Mouse (Mus musculus): ENCODE data around the gene Hoxd12. TPM values are rescaled to one million over a fixed set of nuclear protein-coding genes. Genes with fewer than 3 reads are reported as not detected.

Hoxd12 gene
- polyA plus RNA-seq, 1 experiment from 2014 or later: not detected

- no peak overlapping the region for H3K4me3 ChIP-seq
- H3K27me3 ChIP-seq: peaks cover 99% of the 10 kb centered on the region
- no peak for ATAC-seq (ENCODE audit: low FRiP score, low read depth)
- 2% methylated on average over 17 of the region's 17 CpGs for WGBS
- no peak overlapping the region for H3K27ac ChIP-seq (replicated peaks)
- no peak overlapping the region for H3K4me2 ChIP-seq (replicated peaks)
- H3K9ac ChIP-seq (replicated peaks): no peak overlapping the region
- no peaks in the 10 kb centered on the region for H3K9me3 ChIP-seq
- H3K36me3 ChIP-seq: no peaks in the 10 kb centered on the region
- 0 out of 2 replicates have a peak, but pooled peaks cover 5% of the 10 kb centered on the region for H3K4me1 ChIP-seq
Observed at GRCm38 (mm10) chr2:74725171-74725570, 50.4 kb downstream of the Hoxd12 start.

GRCm38 (mm10) chr2:74726551-74726950, 51.7 kb downstream of the Hoxd12 start, which contains the start of gene Gm28230:
TSS of gene Gm28230 (plus strand) at chr2:74726728.
- H3K4me2 ChIP-seq (replicated peaks): peak within 1 kb of the TSS; percentile 14; the same call in 1 of the 2 replicates
- no peak within 1 kb of the TSS for H3K27ac ChIP-seq (replicated peaks)
- 0 out of 2 replicates have a peak, but pooled peaks cover 5% of the 10 kb centered on the region for H3K4me1 ChIP-seq
- WGBS: 2% methylated on average over 5 of the region's 5 CpGs
- H3K27me3 ChIP-seq: peaks cover 99% of the 10 kb centered on the region
- H3K36me3 ChIP-seq: no peaks in the 10 kb centered on the region
- ATAC-seq (ENCODE audit: low FRiP score, low read depth): no peak
- H3K9ac ChIP-seq (replicated peaks): no peak within 1 kb of the TSS
- H3K4me3 ChIP-seq: peak within 1 kb of the TSS; percentile 14; the same call in 1 of the 2 replicates
- no peaks in the 10 kb centered on the region for H3K9me3 ChIP-seq

- Histone ChIP-seq H3K9ac (replicated peaks) (no peak overlapping the region), H3K36me3 (no peaks in the 10 kb centered on the region), H3K9me3 (no peaks in the 10 kb centered on the region), H3K27me3 (peaks cover 99% of the 10 kb centered on the region), H3K4me3 (peak overlapping the region; percentile 14; the same call in 1 of the 2 replicates), H3K4me1 (0 out of 2 replicates have a peak, but pooled peaks cover 5% of the 10 kb centered on the region), H3K4me2 (replicated peaks) (peak overlapping the region; percentile 14; the same call in 1 of the 2 replicates), H3K27ac (replicated peaks) (no peak overlapping the region)
- WGBS: under 1% methylated on average over 43 of the region's 43 CpGs
- ATAC-seq (ENCODE audit: low FRiP score, low read depth): no peak
Observed at GRCm38 (mm10) chr2:74726973-74727639, 52.3 kb downstream of the Hoxd12 start.

MicroRNA genes within 50 kb of the gene (microRNA counts, 519-probe panel; counts per million panel counts)
- microRNA mmu-miR-10b: not detected

Small RNAs within 50 kb of the gene (microRNA-seq; reads per million reads assigned to microRNA genes)
- not detected for gene Gm44463
- 78.3 reads per million, percentile 48 among the genes with 10 or more reads in this experiment for gene Mir10b

Other genes starting within 250 kb of the Hoxd12 start
- gene Lnpk, start 95.6 kb upstream of the Hoxd12 start, polyA plus RNA-seq (2016; fragmentation: Nextera tagmentation; extraction: Ambion mirVana): 59.7 and 60.8 TPM in 2 replicates
- gene Evx2, start 15.5 kb upstream of the Hoxd12 start, polyA plus RNA-seq (2016; fragmentation: Nextera tagmentation; extraction: Ambion mirVana): 1.2 and 1.4 TPM in 2 replicates
- gene Hoxd13, start 6.7 kb upstream of the Hoxd12 start, polyA plus RNA-seq (2016; fragmentation: Nextera tagmentation; extraction: Ambion mirVana): 0.21 TPM in 1 of 2 replicates, not detected in the other
- not detected in 2 replicates for gene Hoxd11, start 4.5 kb downstream of the Hoxd12 start, polyA plus RNA-seq (2016; fragmentation: Nextera tagmentation; extraction: Ambion mirVana)
- not detected in 2 replicates for gene Hoxd10, start 16.9 kb downstream of the Hoxd12 start, polyA plus RNA-seq (2016; fragmentation: Nextera tagmentation; extraction: Ambion mirVana)
- not detected in 2 replicates for gene Hoxd9, start 22.7 kb downstream of the Hoxd12 start, polyA plus RNA-seq (2016; fragmentation: Nextera tagmentation; extraction: Ambion mirVana)
- 0.08 and 0.15 TPM in 2 replicates for gene Hoxd8, start 29.6 kb downstream of the Hoxd12 start, polyA plus RNA-seq (2016; fragmentation: Nextera tagmentation; extraction: Ambion mirVana)
- gene Hoxd3, start 36.9 kb downstream of the Hoxd12 start, polyA plus RNA-seq (2016; fragmentation: Nextera tagmentation; extraction: Ambion mirVana): not detected in 2 replicates
- gene Hoxd4, start 36.9 kb downstream of the Hoxd12 start, polyA plus RNA-seq (2016; fragmentation: Nextera tagmentation; extraction: Ambion mirVana): not detected in 2 replicates
- not detected in 2 replicates for gene Gm28230, start 51.7 kb downstream of the Hoxd12 start, polyA plus RNA-seq (2016; fragmentation: Nextera tagmentation; extraction: Ambion mirVana)
- gene Hoxd1, start 88.0 kb downstream of the Hoxd12 start, polyA plus RNA-seq (2016; fragmentation: Nextera tagmentation; extraction: Ambion mirVana): 0.31 and 0.40 TPM in 2 replicates
- 110 and 118 TPM in 2 replicates for gene Mtx2, start 150.8 kb downstream of the Hoxd12 start, polyA plus RNA-seq (2016; fragmentation: Nextera tagmentation; extraction: Ambion mirVana)